Mouse (Mus musculus) heart, embryonic 13.5 days (tissue): Measurements from ENCODE around the gene Setd6. TPM values are rescaled to one million over a fixed set of nuclear protein-coding genes. Genes with fewer than 3 reads are reported as not detected.

Experiments
- ATAC-seq: fragments of 200-750 bp; cut with Nextera tagmentation; 2 replicates; pipeline ENCODE4 v1.8.0; 2017; ENCODE audit warnings: moderate TSS enrichment; ENCODE audit not compliant: insufficient number of reproducible peaks, low FRiP score, low TSS enrichment; ENCODE audit errors: extremely low read depth
- H3K27ac ChIP-seq: fragments of 300-500 bp; sonication (generic); replicated peaks from 2 replicates; pipeline ENCODE4 v1.5.1; 2015; ENCODE audit warnings: moderate library complexity, mild to moderate bottlenecking, inconsistent platforms
- H3K27me3 ChIP-seq: fragments of 300-500 bp; sonication (generic); replicated peaks from 2 replicates; pipeline ENCODE4 v1.6.1; 2015; ENCODE audit warnings: mild to moderate bottlenecking, inconsistent platforms
- H3K36me3 ChIP-seq: fragments of 300-500 bp; sonication (generic); 2 replicates; pipeline ENCODE4 v1.6.1; 2015; ENCODE audit warnings: mild to moderate bottlenecking, inconsistent platforms
- H3K4me1 ChIP-seq: fragments of 300-500 bp; sonication (generic); 2 replicates; pipeline ENCODE4 v1.6.1; 2015; ENCODE audit warnings: inconsistent platforms
- H3K4me2 ChIP-seq: fragments of 300-500 bp; sonication (generic); 2 replicates; pipeline ENCODE4 v1.6.1; 2015; ENCODE audit warnings: inconsistent platforms, mild to moderate bottlenecking, moderate library complexity
- H3K4me3 ChIP-seq: fragments of 300-500 bp; sonication (generic); 2 replicates; pipeline ENCODE4 v1.5.1; 2015; ENCODE audit warnings: moderate library complexity, mild to moderate bottlenecking, inconsistent platforms
- H3K9ac ChIP-seq: fragments of 300-500 bp; sonication (generic); 2 replicates; pipeline ENCODE4 v1.6.1; 2015; ENCODE audit warnings: inconsistent platforms, mild to moderate bottlenecking, moderate library complexity
- H3K9me3 ChIP-seq: fragments of 300-500 bp; sonication (generic); 2 replicates; pipeline ENCODE4 v1.6.1; 2016; ENCODE audit warnings: inconsistent platforms
- WGBS: fragments of 180-500 bp; shearing (Covaris S2); methylation state at CpG from one replicate; pipeline ENCODE4 v1.1.7; 2015; ENCODE audit warnings: mixed read lengths; 5-methylcytosine and 5-hydroxymethylcytosine counted together
- polyA plus RNA-seq: library from polyadenylated mRNA; unstranded; fragments of >200 nt; fragmentation: Nextera tagmentation; extraction: Ambion mirVana; gene quantifications from 2 replicates; pipeline ENCODE4 v1.2.1, GENCODE M21; 2015

Setd6 gene
- polyA plus RNA-seq, 1 experiment from 2014 or later = 15.9 TPM

GRCm38 (mm10) chr8:95694631-95695030 is 21.1 kb upstream of the Setd6 start:
- H3K4me3 ChIP-seq = no peak overlapping the region
- H3K9me3 ChIP-seq = no peaks in the 10 kb centered on the region
- peaks cover 39% of the 10 kb centered on the region for H3K4me1 ChIP-seq
- peak overlapping the region; percentile 55 for H3K9ac ChIP-seq
- H3K36me3 ChIP-seq = no peaks in the 10 kb centered on the region
- no peak overlapping the region for H3K4me2 ChIP-seq
- H3K27ac ChIP-seq = no peak overlapping the region
- WGBS = 25% methylated on average over 6 of the region's 6 CpGs
- peaks cover 47% of the 10 kb centered on the region for H3K27me3 ChIP-seq
- no peak for ATAC-seq

- peaks cover 62% of the 10 kb centered on the region for H3K27me3 ChIP-seq
- H3K4me3 ChIP-seq = 0 out of 2 replicates have a peak overlapping the region, but pooled peaks have one; percentile 2
- no peak for ATAC-seq
- H3K27ac ChIP-seq = no peak overlapping the region
- no peaks in the 10 kb centered on the region for H3K36me3 ChIP-seq
- H3K9me3 ChIP-seq = no peaks in the 10 kb centered on the region
- peaks cover 20% of the 10 kb centered on the region for H3K4me1 ChIP-seq
- H3K4me2 ChIP-seq = peak overlapping the region; percentile 42
- peak overlapping the region; percentile 69 for H3K9ac ChIP-seq
- 66% methylated on average over 8 of the region's 8 CpGs for WGBS
These were observed 19.0 kb upstream of the Setd6 start for GRCm38 (mm10) chr8:95696661-95697060.

DNA sequence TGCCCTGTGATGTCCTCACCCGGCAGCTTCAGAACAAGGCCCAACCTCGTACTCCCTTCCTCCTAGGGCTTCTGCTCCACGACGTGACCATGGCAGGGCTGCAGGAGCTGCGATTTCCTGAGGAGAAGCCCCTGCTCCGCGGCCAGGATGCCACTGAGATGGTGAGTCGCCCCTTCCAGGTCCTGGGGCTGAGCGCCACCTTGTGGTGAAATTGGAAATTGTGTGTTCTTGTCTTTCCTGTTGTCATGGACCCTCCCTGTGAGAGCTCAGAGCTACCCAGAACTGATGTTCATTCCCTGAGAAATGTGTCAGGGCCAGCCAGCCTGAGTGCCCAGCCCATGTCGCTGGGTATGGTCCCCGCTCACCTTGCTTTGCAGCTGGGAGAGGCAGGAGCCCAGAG is 18.6 kb upstream of the Setd6 start:
- ATAC-seq = no peak
- H3K27me3 ChIP-seq = peaks cover 66% of the 10 kb centered on the region
- under 1% methylated on average over 11 of the region's 11 CpGs for WGBS
- H3K9ac ChIP-seq = peak overlapping the region; percentile 69
- H3K4me3 ChIP-seq = 0 out of 2 replicates have a peak overlapping the region, but pooled peaks have one; percentile 2
- H3K27ac ChIP-seq = no peak overlapping the region
- H3K36me3 ChIP-seq = no peaks in the 10 kb centered on the region
- H3K4me1 ChIP-seq = peaks cover 22% of the 10 kb centered on the region
- peak overlapping the region; percentile 42 for H3K4me2 ChIP-seq
- no peaks in the 10 kb centered on the region for H3K9me3 ChIP-seq

DNA sequence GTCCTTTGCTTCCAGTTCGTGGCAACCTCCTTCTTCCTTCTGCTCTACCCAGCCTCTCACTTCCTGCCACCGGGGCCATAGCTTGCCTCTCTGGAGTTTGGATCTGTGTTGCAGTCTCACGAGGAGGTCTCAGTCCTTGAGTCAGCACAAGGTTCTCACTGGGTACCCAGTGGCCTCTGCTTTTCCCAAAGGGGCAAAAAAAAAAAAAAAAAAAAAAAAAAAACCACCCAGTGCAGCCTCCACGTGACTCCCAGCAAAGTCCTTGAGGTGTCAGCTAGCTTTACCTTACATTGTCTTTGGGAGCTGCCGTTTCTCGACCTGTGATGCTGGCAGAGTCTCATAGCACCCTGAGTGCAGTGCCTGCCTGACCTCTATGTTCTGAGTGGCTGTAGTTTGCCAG is 17.5 kb upstream of the Setd6 start:
- H3K9ac ChIP-seq = no peak overlapping the region
- H3K4me1 ChIP-seq = peaks cover 26% of the 10 kb centered on the region
- H3K36me3 ChIP-seq = no peaks in the 10 kb centered on the region
- H3K4me2 ChIP-seq = no peak overlapping the region
- peaks cover 66% of the 10 kb centered on the region for H3K27me3 ChIP-seq
- no peak overlapping the region for H3K27ac ChIP-seq
- no peak for ATAC-seq
- no peak overlapping the region for H3K4me3 ChIP-seq
- no peaks in the 10 kb centered on the region for H3K9me3 ChIP-seq
- 21% methylated on average over 6 of the region's 6 CpGs for WGBS

- H3K27ac ChIP-seq = no peak overlapping the region
- H3K9ac ChIP-seq = no peak overlapping the region
- no peak overlapping the region for H3K4me3 ChIP-seq
- peaks cover 35% of the 10 kb centered on the region for H3K4me1 ChIP-seq
- no peak overlapping the region for H3K4me2 ChIP-seq
- H3K36me3 ChIP-seq = peaks cover 4% of the 10 kb centered on the region; the same call in 1 of the 2 replicates
- ATAC-seq = no peak
- H3K9me3 ChIP-seq = no peaks in the 10 kb centered on the region
- H3K27me3 ChIP-seq = peaks cover 49% of the 10 kb centered on the region
- WGBS = 67% methylated on average over 9 of the region's 9 CpGs
These were observed 15.4 kb upstream of the Setd6 start for GRCm38 (mm10) chr8:95700282-95700681.

DNA sequence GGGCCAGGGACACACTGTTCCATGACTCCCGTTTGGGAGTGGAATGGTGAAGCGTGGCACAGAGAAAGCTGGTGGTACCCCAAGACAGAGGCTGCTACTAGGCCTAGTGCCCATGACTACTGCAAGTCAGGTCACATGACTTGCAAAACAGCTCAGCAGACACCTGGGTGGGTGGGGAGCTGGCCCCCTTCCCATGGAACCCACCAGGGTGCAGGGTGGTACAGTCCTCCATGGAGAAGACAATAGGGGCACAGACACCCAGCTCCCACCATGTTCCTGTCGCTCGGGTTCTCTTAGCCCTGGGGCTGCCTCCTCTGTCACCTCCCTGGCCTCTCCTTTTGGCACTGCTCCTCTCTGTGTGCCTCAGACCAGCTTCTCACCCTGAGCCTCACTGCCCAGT is 13.9 kb upstream of the Setd6 start:
- no peaks in the 10 kb centered on the region for H3K9me3 ChIP-seq
- WGBS = 74% methylated on average over 4 of the region's 4 CpGs
- H3K4me3 ChIP-seq = no peak overlapping the region
- H3K36me3 ChIP-seq = peaks cover 20% of the 10 kb centered on the region
- no peak overlapping the region for H3K27ac ChIP-seq
- peaks cover 36% of the 10 kb centered on the region for H3K4me1 ChIP-seq
- H3K27me3 ChIP-seq = peaks cover 41% of the 10 kb centered on the region
- H3K9ac ChIP-seq = peak overlapping the region; percentile 80; the same call in 1 of the 2 replicates
- no peak overlapping the region for H3K4me2 ChIP-seq
- ATAC-seq = no peak

DNA sequence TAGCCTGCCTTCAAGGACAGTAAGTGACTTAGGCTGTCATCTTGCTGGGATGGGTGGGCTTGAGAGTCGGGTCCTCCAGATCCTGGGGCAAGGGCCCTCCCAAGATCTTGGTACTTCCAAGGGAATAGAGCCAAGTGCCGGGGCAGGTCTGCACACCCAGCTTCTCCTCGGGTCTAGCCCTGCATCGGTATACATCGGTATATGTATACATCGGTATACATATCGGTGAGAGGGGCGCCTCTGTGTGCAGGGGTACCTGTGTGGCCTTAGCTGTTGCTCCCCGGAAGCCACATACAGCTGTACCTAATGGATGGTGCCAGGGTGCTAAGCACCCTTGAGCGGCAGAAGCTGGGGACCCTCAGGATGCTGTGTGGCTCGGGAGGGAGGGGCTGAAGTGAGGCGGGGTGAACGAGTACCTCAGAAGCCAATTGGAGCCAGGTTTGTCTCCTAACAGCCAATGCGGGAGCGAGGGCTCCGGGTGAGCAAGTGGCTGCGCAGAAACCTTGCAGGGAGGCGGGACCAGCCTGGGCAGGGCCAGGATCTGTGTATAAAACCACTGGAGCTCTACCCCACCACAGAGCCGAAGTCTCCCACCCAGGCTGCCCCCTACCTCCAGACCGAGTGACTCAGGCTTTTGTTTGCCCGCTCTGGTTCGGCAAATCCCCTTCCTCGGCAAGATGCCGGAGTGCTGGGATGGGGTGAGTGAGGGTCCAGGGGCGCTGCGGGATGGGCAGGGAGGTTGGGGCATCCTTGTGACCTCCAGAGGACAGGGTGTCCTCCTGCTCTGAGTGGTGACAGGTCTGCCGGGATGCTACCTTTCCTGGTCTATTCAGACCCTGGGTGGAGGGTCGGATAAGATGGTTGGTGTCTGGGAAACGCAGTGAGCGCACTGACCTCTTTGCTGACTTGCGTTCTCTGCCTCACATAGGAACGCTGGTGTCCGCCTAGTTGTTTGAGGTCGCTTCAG is 12.9 kb upstream of the Setd6 start:
- peak; percentile 83 for ATAC-seq
- H3K9me3 ChIP-seq = no peaks in the 10 kb centered on the region
- WGBS = 3% methylated on average over 34 of the region's 34 CpGs

DNA sequence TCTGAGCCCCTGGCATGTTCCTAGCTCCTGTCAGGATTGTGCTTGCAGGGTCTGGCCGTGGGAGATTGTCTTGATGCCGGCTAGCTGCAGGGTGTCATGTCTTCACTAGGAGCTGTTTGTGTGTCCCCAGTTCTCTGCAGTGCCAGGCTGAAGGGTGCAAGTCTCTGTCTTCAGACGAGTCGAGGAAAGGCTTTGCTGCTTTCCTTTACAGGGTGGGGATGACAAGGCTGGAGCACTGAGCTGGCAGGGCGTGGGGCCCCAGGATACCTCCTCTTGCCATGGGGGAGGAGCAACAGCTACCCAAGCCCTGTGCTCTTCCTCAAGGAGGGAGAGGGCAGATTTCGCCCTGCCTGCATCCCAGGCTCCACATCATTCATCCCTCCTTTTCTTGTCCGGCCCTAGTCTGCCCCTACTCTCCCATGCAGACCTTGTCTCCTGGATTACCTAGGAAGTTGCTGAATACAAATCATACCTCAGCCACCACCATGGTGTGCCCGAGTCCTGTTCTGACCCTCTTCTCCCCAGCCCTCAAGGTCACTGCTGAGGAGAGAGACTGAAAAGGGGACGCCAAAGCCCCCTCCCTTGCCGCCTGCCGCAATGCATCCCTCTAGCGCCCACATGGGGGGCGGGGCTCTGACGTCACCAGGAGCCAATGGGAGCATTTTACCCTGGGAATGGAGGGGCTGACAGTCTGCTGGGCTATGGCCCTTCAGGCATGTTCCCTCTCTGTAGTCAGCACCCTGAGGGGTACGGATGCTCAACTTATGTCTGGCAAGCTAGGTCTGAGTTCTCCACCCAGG is 12.0 kb upstream of the Setd6 start:
- 2% methylated on average over 15 of the region's 15 CpGs for WGBS
- Histone ChIP-seq H3K36me3 (peaks cover 38% of the 10 kb centered on the region), H3K27ac (peak overlapping the region; percentile 90), H3K9ac (peak overlapping the region; percentile 94), H3K27me3 (peaks cover 28% of the 10 kb centered on the region), H3K4me1 (peaks cover 33% of the 10 kb centered on the region), H3K4me3 (peak overlapping the region; percentile 84), H3K9me3 (no peaks in the 10 kb centered on the region), H3K4me2 (peak overlapping the region; percentile 90)
- ATAC-seq = peak; percentile 37; the same call in 1 of the 2 replicates

More for the DNA sequence above, 12.9 kb upstream of the Setd6 start:
- peak overlapping the region; percentile 94 for H3K9ac ChIP-seq
- H3K4me2 ChIP-seq = peak overlapping the region; percentile 90
- H3K4me3 ChIP-seq = peak overlapping the region; percentile 84
- H3K36me3 ChIP-seq = peaks cover 29% of the 10 kb centered on the region
- peaks cover 33% of the 10 kb centered on the region for H3K4me1 ChIP-seq
- H3K27ac ChIP-seq = peak overlapping the region; percentile 90
- H3K27me3 ChIP-seq = peaks cover 35% of the 10 kb centered on the region

GRCm38 (mm10) chr8:95704538-95704937 is 11.1 kb upstream of the Setd6 start:
- H3K4me3 ChIP-seq = peak overlapping the region; percentile 84
- peaks cover 47% of the 10 kb centered on the region for H3K36me3 ChIP-seq
- no peaks in the 10 kb centered on the region for H3K9me3 ChIP-seq
- 83% methylated on average over 3 of the region's 3 CpGs for WGBS
- H3K4me1 ChIP-seq = peaks cover 35% of the 10 kb centered on the region
- peaks cover 19% of the 10 kb centered on the region; the same call in 1 of the 2 replicates for H3K27me3 ChIP-seq
- peak overlapping the region; percentile 90 for H3K27ac ChIP-seq
- peak overlapping the region; percentile 94 for H3K9ac ChIP-seq
- no peak for ATAC-seq
- peak overlapping the region; percentile 90 for H3K4me2 ChIP-seq

DNA sequence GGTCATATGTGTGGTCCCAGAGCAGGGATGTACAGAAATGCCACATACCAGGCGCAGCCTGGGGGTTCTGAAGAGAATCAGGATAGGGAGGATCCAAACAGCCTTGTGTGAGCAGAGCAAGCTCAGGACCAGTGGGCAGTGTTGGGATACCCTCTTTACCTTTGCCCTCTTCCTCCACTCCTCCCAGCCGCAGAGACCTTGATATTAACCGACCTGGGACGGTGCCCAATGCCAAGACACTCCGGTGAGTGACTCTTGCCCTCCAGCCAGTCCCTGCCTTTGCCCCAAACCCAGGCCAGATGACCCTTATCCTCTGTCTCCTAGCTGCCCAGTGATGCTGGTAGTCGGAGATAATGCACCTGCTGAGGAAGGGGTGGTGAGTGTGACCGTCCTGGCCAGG is 6.1 kb upstream of the Setd6 start:
- no peak overlapping the region for H3K4me3 ChIP-seq
- H3K27me3 ChIP-seq = no peaks in the 10 kb centered on the region
- ATAC-seq = no peak
- H3K4me2 ChIP-seq = no peak overlapping the region
- H3K9ac ChIP-seq = peak overlapping the region; percentile 53; the same call in 1 of the 2 replicates
- peaks cover 91% of the 10 kb centered on the region for H3K36me3 ChIP-seq
- 74% methylated on average over 7 of the region's 7 CpGs for WGBS
- no peak overlapping the region for H3K27ac ChIP-seq
- H3K9me3 ChIP-seq = no peaks in the 10 kb centered on the region
- H3K4me1 ChIP-seq = peaks cover 28% of the 10 kb centered on the region

GRCm38 (mm10) chr8:95711029-95711428 is 4.7 kb upstream of the Setd6 start:
- Histone ChIP-seq H3K27me3 (no peaks in the 10 kb centered on the region), H3K9me3 (no peaks in the 10 kb centered on the region), H3K4me1 (peaks cover 22% of the 10 kb centered on the region), H3K27ac (peak overlapping the region; percentile 41), H3K4me3 (no peak overlapping the region), H3K4me2 (no peak overlapping the region), H3K36me3 (peaks cover 79% of the 10 kb centered on the region), H3K9ac (no peak overlapping the region)
- 58% methylated on average over 3 of the region's 3 CpGs for whole genome bisulfite sequencing
- ATAC-seq = no peak
